Mouse (Mus musculus): ENCODE measurements around the gene Mia. TPM values are rescaled to one million over a fixed set of nuclear protein-coding genes. Genes with fewer than 3 reads are reported as not detected.

Mia gene
- polyA plus RNA-seq, 2 experiments, result 0.52 to 0.67 TPM

- Histone ChIP-seq H3K4me1 (replicated peaks; ENCODE audit: control insufficient read depth in 2 of 2, insufficient read depth in 2 of 2, low read length in 1 of 2) (peaks cover 0 to 12% of the 10 kb centered on the region in 2 experiments; a peak in 3 of 4 replicates), H3K36me3 (replicated peaks; ENCODE audit: control insufficient read depth, insufficient read depth, low read depth) (no peaks in the 10 kb centered on the region), H3K4me2 (ENCODE audit: low read depth) (no peak overlapping the region), H3K4me3 (ENCODE audit: insufficient read depth in 1 of 2, low read depth in 2 of 2, low read length in 2 of 2) (no peak overlapping the region), H3K9ac (replicated peaks) (no peak overlapping the region), H3K27me3 (ENCODE audit: control insufficient read depth, insufficient read depth, low read length) (no peaks in the 10 kb centered on the region), H3K9me3 (ENCODE audit: control insufficient read depth, low read length) (no peaks in the 10 kb centered on the region), H3K27ac (no peak overlapping the region)
- DNase-seq (ENCODE audit: low read depth in 3 of 3, low spot score in 3 of 3) (no peak), ATAC-seq (ENCODE audit: insufficient read depth) (no peak)
- TF ChIP-seq EP300 (IDR thresholded peaks at IDR 0.05; ENCODE audit: low read depth), result no peak
- WGBS (ENCODE audit: insufficient replicate concordance), result 67% methylated on average over 5 of the region's 5 CpGs
Observed at GRCm38 (mm10) chr7:27168371-27168770, 12.6 kb downstream of the Mia start.

GRCm38 (mm10) chr7:27167475-27168094 is 13.4 kb downstream of the Mia start:
- H3K27ac ChIP-seq, result peak overlapping the region; percentile 66
- no peaks in the 10 kb centered on the region for H3K27me3 ChIP-seq (ENCODE audit: control insufficient read depth, insufficient read depth, low read length)
- WGBS (ENCODE audit: insufficient replicate concordance), result 68% methylated on average over 11 of the region's 11 CpGs
- peak overlapping the region; percentile 77 to 84 for H3K4me3 ChIP-seq (ENCODE audit: insufficient read depth in 1 of 2, low read depth in 2 of 2, low read length in 2 of 2)
- H3K9ac ChIP-seq (replicated peaks), result peak overlapping the region; percentile 72
- DNase-seq (ENCODE audit: low read depth in 3 of 3, low spot score in 3 of 3), result no peak
- peak overlapping the region; percentile 78 for H3K4me2 ChIP-seq (ENCODE audit: low read depth)
- H3K4me1 ChIP-seq (replicated peaks; ENCODE audit: control insufficient read depth in 2 of 2, insufficient read depth in 2 of 2, low read length in 1 of 2), result peaks cover 0 to 12% of the 10 kb centered on the region in 2 experiments; a peak in 3 of 4 replicates
- H3K9me3 ChIP-seq (ENCODE audit: control insufficient read depth, low read length), result no peaks in the 10 kb centered on the region
- no peak for ATAC-seq (ENCODE audit: insufficient read depth)
- no peaks in the 10 kb centered on the region for H3K36me3 ChIP-seq (replicated peaks; ENCODE audit: control insufficient read depth, insufficient read depth, low read depth)
- no peak for TF ChIP-seq EP300 (IDR thresholded peaks at IDR 0.05; ENCODE audit: low read depth)

DNA sequence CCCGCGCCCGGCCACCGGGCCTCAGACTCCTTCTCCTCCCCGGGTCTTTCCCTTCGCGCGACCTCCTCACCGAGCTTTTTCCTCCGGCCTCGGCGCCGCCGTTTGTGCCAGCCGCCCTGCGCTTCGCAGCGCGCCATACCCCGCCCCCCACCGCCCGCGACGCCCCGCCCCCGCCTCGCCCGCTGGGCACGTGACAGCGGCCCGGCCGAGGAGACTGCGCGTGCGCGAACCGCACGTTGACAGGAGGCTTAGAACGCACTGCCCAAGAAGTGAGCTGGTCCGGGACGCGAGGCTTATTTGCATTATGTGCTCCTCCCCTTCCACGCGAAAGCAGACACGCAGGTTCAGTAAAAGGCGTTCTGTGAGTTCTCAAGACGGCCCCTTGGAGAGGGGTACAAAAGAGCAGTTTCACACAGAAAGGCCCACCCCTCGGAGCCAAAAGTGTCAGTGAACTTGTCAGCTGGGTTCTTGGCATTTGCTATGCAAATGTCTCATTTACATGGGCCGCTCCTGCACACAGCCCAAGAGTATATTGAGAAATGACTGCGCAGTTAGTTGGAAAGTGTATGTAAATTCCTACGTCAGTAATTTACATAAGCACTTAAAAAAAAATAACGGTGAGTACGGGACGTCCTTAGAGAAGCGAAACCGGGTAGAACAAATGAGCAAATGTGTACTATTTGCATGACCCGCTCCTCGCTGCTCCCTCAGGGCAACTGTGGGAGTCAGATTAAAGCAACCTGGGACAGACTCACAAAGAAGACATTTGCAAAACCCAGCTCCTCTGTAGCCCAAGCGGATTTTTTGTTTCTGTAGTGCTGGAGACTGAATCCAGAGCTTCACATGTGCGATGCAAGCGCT is 14.1 kb downstream of the Mia start, which contains the start of gene Egln2:
Egln2 (minus strand) TSS at position 189 of the 861 bp plus-strand sequence.
- Histone ChIP-seq H3K9ac (replicated peaks) (peak within 1 kb of the TSS; percentile 74), H3K27ac (peak within 1 kb of the TSS; percentile 66), H3K4me1 (replicated peaks; ENCODE audit: control insufficient read depth in 2 of 2, insufficient read depth in 2 of 2, low read length in 1 of 2) (peaks cover 0 to 12% of the 10 kb centered on the region in 2 experiments; a peak in 3 of 4 replicates), H3K36me3 (replicated peaks; ENCODE audit: control insufficient read depth, insufficient read depth, low read depth) (no peaks in the 10 kb centered on the region), H3K4me2 (ENCODE audit: low read depth) (peak within 1 kb of the TSS; percentile 78), H3K27me3 (ENCODE audit: control insufficient read depth, insufficient read depth, low read length) (no peaks in the 10 kb centered on the region), H3K4me3 (ENCODE audit: insufficient read depth in 1 of 2, low read depth in 2 of 2, low read length in 2 of 2) (peak within 1 kb of the TSS; percentile 77 to 84), H3K9me3 (ENCODE audit: control insufficient read depth, low read length) (no peaks in the 10 kb centered on the region)
- TF ChIP-seq CTCF (IDR thresholded peaks at IDR 0.05; ENCODE audit: low read depth) (no peak), EP300 (IDR thresholded peaks at IDR 0.05; ENCODE audit: low read depth) (no peak)
- ATAC-seq (ENCODE audit: insufficient read depth) (peak; percentile 85), DNase-seq (ENCODE audit: low read depth in 3 of 3, low spot score in 3 of 3) (peak; percentile 85 to 88 (median 87))
- under 1% methylated on average over 61 of the region's 61 CpGs for WGBS (ENCODE audit: insufficient replicate concordance)

DNA sequence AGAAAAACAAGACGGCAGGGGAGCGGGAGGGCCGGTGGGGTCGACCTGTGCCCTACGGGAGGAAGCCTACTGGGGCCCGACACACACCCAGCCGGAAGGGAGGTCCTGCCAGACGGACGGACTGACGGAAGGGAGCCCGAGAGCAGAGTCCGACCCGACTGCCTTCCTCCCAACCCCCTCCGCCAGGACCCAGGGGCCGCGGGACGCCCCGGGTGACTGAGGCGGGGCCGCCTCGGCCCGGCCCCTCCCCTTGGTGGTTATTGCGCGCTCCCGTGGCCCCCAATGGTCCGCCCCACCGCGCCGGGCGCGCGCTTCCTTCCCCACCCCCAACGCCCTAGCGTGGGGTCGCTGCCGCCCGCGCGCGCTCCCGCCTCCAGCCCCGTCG is 14.7 kb downstream of the Mia start:
- no peak for TF ChIP-seq CTCF (IDR thresholded peaks at IDR 0.05; ENCODE audit: low read depth)
- no peak for TF ChIP-seq EP300 (IDR thresholded peaks at IDR 0.05; ENCODE audit: low read depth)
- Histone ChIP-seq H3K9ac (replicated peaks) (peak overlapping the region; percentile 74), H3K4me2 (ENCODE audit: low read depth) (peak overlapping the region; percentile 78), H3K4me3 (ENCODE audit: insufficient read depth in 1 of 2, low read depth in 2 of 2, low read length in 2 of 2) (peak overlapping the region; percentile 77 to 81), H3K27me3 (ENCODE audit: control insufficient read depth, insufficient read depth, low read length) (no peaks in the 10 kb centered on the region), H3K4me1 (replicated peaks; ENCODE audit: control insufficient read depth in 2 of 2, insufficient read depth in 2 of 2, low read length in 1 of 2) (peaks cover 0 to 12% of the 10 kb centered on the region in 2 experiments; a peak in 3 of 4 replicates), H3K36me3 (replicated peaks; ENCODE audit: control insufficient read depth, insufficient read depth, low read depth) (no peaks in the 10 kb centered on the region), H3K27ac (peak overlapping the region; percentile 53), H3K9me3 (ENCODE audit: control insufficient read depth, low read length) (no peaks in the 10 kb centered on the region)
- peak; percentile 59 to 67 (median 66) for DNase-seq (ENCODE audit: low read depth in 3 of 3, low spot score in 3 of 3)
- 2% methylated on average over 32 of the region's 43 CpGs for WGBS (ENCODE audit: insufficient replicate concordance)
- peak; percentile 75 for ATAC-seq (ENCODE audit: insufficient read depth)

DNA sequence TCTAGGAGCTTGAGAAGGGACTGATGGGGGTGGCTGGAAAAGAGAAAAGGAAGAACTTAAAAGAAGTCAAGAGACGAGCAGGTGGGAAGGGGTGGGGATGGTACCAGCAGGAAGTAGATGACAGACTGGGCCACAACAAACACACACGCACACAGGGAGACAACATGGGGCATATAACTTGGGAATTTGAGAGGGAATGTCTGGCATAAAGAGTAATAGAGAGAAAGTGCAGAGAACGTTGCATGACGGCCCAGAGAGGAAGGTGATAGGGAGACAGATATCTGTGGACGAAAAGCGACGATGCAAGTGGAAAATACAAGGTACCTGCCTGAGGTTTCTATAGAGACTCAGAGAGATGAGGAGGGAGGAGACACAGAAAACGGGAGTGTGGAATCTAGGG is 15.3 kb downstream of the Mia start:
- Histone ChIP-seq H3K4me3 (ENCODE audit: insufficient read depth in 1 of 2, low read depth in 2 of 2, low read length in 2 of 2) (peak overlapping the region; percentile 77 to 81), H3K4me2 (ENCODE audit: low read depth) (peak overlapping the region; percentile 78), H3K27me3 (ENCODE audit: control insufficient read depth, insufficient read depth, low read length) (no peaks in the 10 kb centered on the region), H3K36me3 (replicated peaks; ENCODE audit: control insufficient read depth, insufficient read depth, low read depth) (no peaks in the 10 kb centered on the region), H3K4me1 (replicated peaks; ENCODE audit: control insufficient read depth in 2 of 2, insufficient read depth in 2 of 2, low read length in 1 of 2) (peaks cover 0 to 13% of the 10 kb centered on the region in 2 experiments; a peak in 3 of 4 replicates), H3K9me3 (ENCODE audit: control insufficient read depth, low read length) (no peaks in the 10 kb centered on the region), H3K27ac (peak overlapping the region; percentile 53), H3K9ac (replicated peaks) (peak overlapping the region; percentile 74)
- DNase-seq (ENCODE audit: low read depth in 3 of 3, low spot score in 3 of 3), result no peak
- TF ChIP-seq CTCF (IDR thresholded peaks at IDR 0.05; ENCODE audit: low read depth) (no peak), EP300 (IDR thresholded peaks at IDR 0.05; ENCODE audit: low read depth) (no peak)
- WGBS (ENCODE audit: insufficient replicate concordance), result 1% methylated on average over 8 of the region's 8 CpGs
- no peak for ATAC-seq (ENCODE audit: insufficient read depth)
